Mouse (Mus musculus): ENCODE measurements at regions not wholly inside any gene's neighbourhood (a gene's known extent, or its start where the extent isn't known, plus 50 kb on each side); places are given as distances from the start of the nearest gene placed in this dataset.

DNA sequence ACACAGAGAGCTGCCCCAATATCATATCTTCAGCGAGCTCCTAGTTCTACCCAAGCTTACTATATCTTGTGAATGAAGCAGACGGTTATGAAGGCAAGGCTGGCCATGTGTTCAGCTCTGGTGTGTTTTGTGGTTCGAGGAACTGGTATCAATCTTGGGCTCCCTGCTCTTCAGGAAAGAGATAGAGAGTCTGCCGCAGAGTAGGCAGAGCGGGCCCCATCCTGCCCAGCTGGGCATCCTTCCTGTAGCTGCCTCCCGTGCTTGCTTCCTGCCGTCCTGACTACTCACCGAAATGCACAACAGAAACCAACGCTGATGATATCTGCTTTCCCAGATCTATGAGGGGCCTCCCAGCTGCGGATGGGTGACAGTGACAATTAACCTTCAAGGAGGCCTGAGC, 60.3 kb downstream of the Snrpe start:
- Histone ChIP-seq H3K27ac (ENCODE audit: control insufficient read depth, insufficient read depth, low read depth, low read length, poor library complexity) (no peak overlapping the region), H3K4me3 (replicated peaks; ENCODE audit: control insufficient read depth, low read depth, low read length) (no peak overlapping the region), H3K4me1 (ENCODE audit: control insufficient read depth, insufficient read depth, low read length) (no peaks in the 10 kb centered on the region)
- TF ChIP-seq POLR2A (IDR thresholded peaks at IDR 0.05; ENCODE audit: borderline replicate concordance, control insufficient read depth, low read depth, low read length): no peak
- 4% methylated on average over 10 of the region's 10 CpGs for WGBS

- Histone ChIP-seq H3K4me3 (replicated peaks; ENCODE audit: control insufficient read depth, low read depth, low read length) (no peak overlapping the region), H3K4me1 (ENCODE audit: control insufficient read depth, insufficient read depth, low read length) (no peaks in the 10 kb centered on the region), H3K27ac (ENCODE audit: control insufficient read depth, insufficient read depth, low read depth, low read length, poor library complexity) (no peak overlapping the region)
- 62% methylated on average over 2 of the region's 2 CpGs for WGBS
- TF ChIP-seq POLR2A (IDR thresholded peaks at IDR 0.05; ENCODE audit: borderline replicate concordance, control insufficient read depth, low read depth, low read length) (no peak), CTCF (IDR thresholded peaks at IDR 0.05; ENCODE audit: control insufficient read depth, insufficient read depth, low read length) (no peak)
Measured at GRCm38 (mm10) chr1:133548971-133549370, 61.1 kb downstream of the Snrpe start.

DNA sequence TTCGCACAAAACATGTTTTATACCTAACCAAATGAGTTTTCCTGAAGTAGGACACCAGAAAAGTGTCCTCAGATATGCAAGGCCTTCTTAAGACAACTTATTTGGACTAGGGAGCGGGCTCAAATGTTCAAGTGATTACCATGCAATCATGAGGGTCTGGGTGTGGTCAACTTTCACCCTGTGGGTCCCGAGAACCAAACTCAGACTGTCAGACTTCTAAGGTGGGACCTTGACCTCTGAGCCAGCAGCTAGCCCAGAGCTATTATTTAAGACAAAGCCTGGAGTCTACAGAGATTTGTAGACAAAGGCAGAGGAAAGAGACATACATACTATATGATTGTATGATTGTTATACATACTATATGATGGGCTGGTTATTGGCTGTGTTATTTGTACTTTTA, 62.5 kb downstream of the Snrpe start:
- TF ChIP-seq CTCF (IDR thresholded peaks at IDR 0.05; ENCODE audit: control insufficient read depth, insufficient read depth, low read length) (no peak), POLR2A (IDR thresholded peaks at IDR 0.05; ENCODE audit: borderline replicate concordance, control insufficient read depth, low read depth, low read length) (no peak)
- H3K27ac ChIP-seq (ENCODE audit: control insufficient read depth, insufficient read depth, low read depth, low read length, poor library complexity): no peak overlapping the region
- 71% methylated on average over 3 of the region's 3 CpGs for WGBS

DNA sequence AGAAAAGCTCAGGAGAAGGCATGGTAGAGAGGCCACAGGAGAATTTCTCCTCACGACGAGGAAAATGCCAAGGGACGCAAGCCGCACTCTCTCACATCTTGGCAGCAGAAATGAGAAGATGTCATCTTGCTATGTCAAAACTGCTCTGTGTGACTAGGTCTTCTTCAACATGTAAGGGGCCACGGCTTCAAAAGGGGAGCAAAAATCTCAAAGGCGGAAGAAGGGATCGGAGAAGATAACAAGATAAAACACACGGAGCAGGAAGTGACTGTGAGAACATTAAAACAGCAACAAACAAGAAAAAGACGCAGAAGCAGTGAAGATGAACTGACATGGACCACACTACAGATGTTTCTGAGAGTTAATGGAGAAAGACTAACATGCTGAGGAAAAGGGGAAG, 65.1 kb downstream of the Snrpe start:
- 74% methylated on average over 9 of the region's 9 CpGs for WGBS
- TF ChIP-seq CTCF (IDR thresholded peaks at IDR 0.05; ENCODE audit: control insufficient read depth, insufficient read depth, low read length) (no peak), POLR2A (IDR thresholded peaks at IDR 0.05; ENCODE audit: borderline replicate concordance, control insufficient read depth, low read depth, low read length) (no peak)

More for the DNA sequence above, 62.5 kb downstream of the Snrpe start:
- Histone ChIP-seq H3K4me3 (replicated peaks; ENCODE audit: control insufficient read depth, low read depth, low read length) (no peak overlapping the region), H3K4me1 (ENCODE audit: control insufficient read depth, insufficient read depth, low read length) (no peaks in the 10 kb centered on the region)

DNA sequence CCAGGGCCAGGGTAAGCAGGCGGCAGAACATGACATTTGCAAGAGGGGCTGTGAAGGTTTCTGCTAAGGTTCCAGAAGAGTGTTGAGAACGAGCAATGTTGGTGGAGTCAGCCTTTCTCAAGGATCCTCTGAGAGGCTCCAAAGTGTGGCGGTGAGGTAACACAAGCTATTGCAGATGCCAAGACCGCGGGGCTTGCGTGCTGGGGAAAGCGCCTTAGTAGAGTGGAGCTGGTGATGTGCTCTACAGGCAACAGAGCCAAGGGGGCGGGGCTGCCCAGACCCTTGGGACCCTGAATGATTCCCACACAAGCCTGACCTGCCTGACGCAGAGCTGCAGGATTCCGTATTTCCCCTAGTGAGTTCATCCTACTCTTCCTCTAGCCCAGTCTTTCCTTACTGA, 66.3 kb downstream of the Snrpe start:
- H3K4me3 ChIP-seq (replicated peaks; ENCODE audit: control insufficient read depth, low read depth, low read length): no peak overlapping the region
- 81% methylated on average over 10 of the region's 10 CpGs for whole genome bisulfite sequencing
- TF ChIP-seq POLR2A (IDR thresholded peaks at IDR 0.05; ENCODE audit: borderline replicate concordance, control insufficient read depth, low read depth, low read length) (no peak), CTCF (IDR thresholded peaks at IDR 0.05; ENCODE audit: control insufficient read depth, insufficient read depth, low read length) (no peak)
- H3K27ac ChIP-seq (ENCODE audit: control insufficient read depth, insufficient read depth, low read depth, low read length, poor library complexity): no peak overlapping the region
- H3K4me1 ChIP-seq (ENCODE audit: control insufficient read depth, insufficient read depth, low read length): no peaks in the 10 kb centered on the region

More for the DNA sequence above, 65.1 kb downstream of the Snrpe start:
- Histone ChIP-seq H3K4me3 (replicated peaks; ENCODE audit: control insufficient read depth, low read depth, low read length) (no peak overlapping the region), H3K4me1 (ENCODE audit: control insufficient read depth, insufficient read depth, low read length) (no peaks in the 10 kb centered on the region), H3K27ac (ENCODE audit: control insufficient read depth, insufficient read depth, low read depth, low read length, poor library complexity) (no peak overlapping the region)

- TF ChIP-seq CTCF (IDR thresholded peaks at IDR 0.05; ENCODE audit: control insufficient read depth, insufficient read depth, low read length) (no peak), POLR2A (IDR thresholded peaks at IDR 0.05; ENCODE audit: borderline replicate concordance, control insufficient read depth, low read depth, low read length) (no peak)
- 80% methylated on average over 15 of the region's 15 CpGs for WGBS
- Histone ChIP-seq H3K4me3 (replicated peaks; ENCODE audit: control insufficient read depth, low read depth, low read length) (no peak overlapping the region), H3K27ac (ENCODE audit: control insufficient read depth, insufficient read depth, low read depth, low read length, poor library complexity) (no peak overlapping the region), H3K4me1 (ENCODE audit: control insufficient read depth, insufficient read depth, low read length) (no peaks in the 10 kb centered on the region)
Measured at GRCm38 (mm10) chr1:133541996-133542775, 67.9 kb downstream of the Snrpe start.

DNA sequence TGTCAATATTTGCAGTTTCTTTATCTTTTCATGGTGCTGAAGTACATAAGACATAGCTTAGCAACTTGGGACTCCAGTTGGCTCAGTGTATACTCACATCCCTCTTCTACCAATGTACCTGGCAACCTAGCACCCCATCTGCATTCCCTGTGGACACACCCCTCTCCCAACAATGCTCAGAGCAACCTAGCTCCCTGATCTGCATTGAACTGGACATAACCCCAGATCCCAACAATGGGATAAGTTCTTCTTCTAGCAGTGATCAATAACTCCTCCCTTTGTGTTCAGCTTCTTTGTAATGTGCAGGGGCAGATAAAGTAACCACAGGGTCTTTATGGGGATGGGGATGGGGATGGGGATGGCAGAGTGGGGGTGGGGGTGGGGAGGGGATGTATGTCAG, 79.4 kb downstream of the Snrpe start:
- H3K4me3 ChIP-seq (replicated peaks; ENCODE audit: control insufficient read depth, low read depth, low read length): no peak overlapping the region
- no peak for TF ChIP-seq CTCF (IDR thresholded peaks at IDR 0.05; ENCODE audit: control insufficient read depth, insufficient read depth, low read length)
- TF ChIP-seq POLR2A (IDR thresholded peaks at IDR 0.05; ENCODE audit: borderline replicate concordance, control insufficient read depth, low read depth, low read length): no peak
- no peak overlapping the region for H3K27ac ChIP-seq (ENCODE audit: control insufficient read depth, insufficient read depth, low read depth, low read length, poor library complexity)
- peaks cover 2% of the 10 kb centered on the region for H3K4me1 ChIP-seq (ENCODE audit: control insufficient read depth, insufficient read depth, low read length)

DNA sequence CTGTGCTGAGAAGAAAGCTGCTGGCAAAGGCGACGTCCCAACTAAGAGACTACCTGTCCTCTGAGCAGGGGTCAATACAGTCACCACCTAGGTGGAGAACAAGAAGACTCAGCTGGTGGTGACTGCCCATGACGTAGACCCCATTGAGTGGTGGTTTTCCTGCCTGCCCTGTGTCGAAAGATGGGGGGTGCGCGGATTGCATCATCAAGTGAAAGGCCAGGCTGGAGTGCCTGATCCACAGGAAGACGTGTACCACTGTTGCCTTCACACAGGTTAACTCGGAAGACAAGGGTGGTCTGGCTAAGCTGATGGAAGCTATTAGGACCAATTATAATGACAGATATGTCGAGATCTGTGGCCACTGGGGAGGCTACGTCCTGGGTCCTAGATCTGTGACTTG, 80.3 kb downstream of the Snrpe start:
- TF ChIP-seq POLR2A (IDR thresholded peaks at IDR 0.05; ENCODE audit: borderline replicate concordance, control insufficient read depth, low read depth, low read length): no peak
- TF ChIP-seq CTCF (IDR thresholded peaks at IDR 0.05; ENCODE audit: control insufficient read depth, insufficient read depth, low read length): no peak
- peaks cover 2% of the 10 kb centered on the region for H3K4me1 ChIP-seq (ENCODE audit: control insufficient read depth, insufficient read depth, low read length)
- WGBS: 48% methylated on average over 10 of the region's 10 CpGs

More for the DNA sequence above, 80.3 kb downstream of the Snrpe start:
- no peak overlapping the region for H3K27ac ChIP-seq (ENCODE audit: control insufficient read depth, insufficient read depth, low read depth, low read length, poor library complexity)
- no peak overlapping the region for H3K4me3 ChIP-seq (replicated peaks; ENCODE audit: control insufficient read depth, low read depth, low read length)
